Mouse (Mus musculus) midbrain, embryonic 12.5 days (tissue): ENCODE data around the gene Pim3. TPM values are rescaled to one million over a fixed set of nuclear protein-coding genes. Genes with fewer than 3 reads are reported as not detected.

Source experiments
- ATAC-seq: fragments of 200-750 bp; cut with Nextera tagmentation; 2 replicates; pipeline ENCODE4 v1.8.0; 2017; ENCODE audit warnings: low read depth, moderate TSS enrichment, moderate library complexity; ENCODE audit not compliant: low FRiP score
- H3K27ac ChIP-seq: fragments of 300-500 bp; sonication (generic); replicated peaks from 2 replicates; pipeline ENCODE4 v1.5.1; 2016; ENCODE audit warnings: mild to moderate bottlenecking
- H3K27me3 ChIP-seq: fragments of 300-500 bp; sonication (generic); 2 replicates; pipeline ENCODE4 v1.6.1; 2016; ENCODE audit warnings: mild to moderate bottlenecking
- H3K36me3 ChIP-seq: fragments of 300-500 bp; sonication (generic); 2 replicates; pipeline ENCODE4 v1.6.1; 2016
- H3K4me1 ChIP-seq: fragments of 300-500 bp; sonication (generic); 2 replicates; pipeline ENCODE4 v1.6.1; 2016
- H3K4me2 ChIP-seq: fragments of 300-500 bp; sonication (generic); replicated peaks from 2 replicates; pipeline ENCODE4 v1.6.1; 2016; ENCODE audit warnings: mild to moderate bottlenecking, moderate library complexity
- H3K4me3 ChIP-seq: fragments of 300-500 bp; sonication (generic); 2 replicates; pipeline ENCODE4 v1.5.1; 2016; ENCODE audit warnings: mild to moderate bottlenecking
- H3K9ac ChIP-seq: fragments of 300-500 bp; sonication (generic); replicated peaks from 2 replicates; pipeline ENCODE4 v1.6.1; 2016; ENCODE audit warnings: mild to moderate bottlenecking, moderate library complexity
- H3K9me3 ChIP-seq: fragments of 300-500 bp; sonication (generic); 2 replicates; pipeline ENCODE4 v1.6.1; 2016; ENCODE audit warnings: mild to moderate bottlenecking
- WGBS: fragments of 180-500 bp; shearing (Covaris S2); methylation state at CpG from one replicate; pipeline ENCODE4 v1.1.7; 2016; 5-methylcytosine and 5-hydroxymethylcytosine counted together
- polyA plus RNA-seq: library from polyadenylated mRNA; unstranded; fragments of >200 nt; fragmentation: Nextera tagmentation; extraction: Ambion mirVana; gene quantifications from 2 replicates; pipeline ENCODE4 v1.2.1, GENCODE M21; 2016

The Pim3 gene
- polyA plus RNA-seq, 1 experiment from 2014 or later: 49.3 TPM

DNA sequence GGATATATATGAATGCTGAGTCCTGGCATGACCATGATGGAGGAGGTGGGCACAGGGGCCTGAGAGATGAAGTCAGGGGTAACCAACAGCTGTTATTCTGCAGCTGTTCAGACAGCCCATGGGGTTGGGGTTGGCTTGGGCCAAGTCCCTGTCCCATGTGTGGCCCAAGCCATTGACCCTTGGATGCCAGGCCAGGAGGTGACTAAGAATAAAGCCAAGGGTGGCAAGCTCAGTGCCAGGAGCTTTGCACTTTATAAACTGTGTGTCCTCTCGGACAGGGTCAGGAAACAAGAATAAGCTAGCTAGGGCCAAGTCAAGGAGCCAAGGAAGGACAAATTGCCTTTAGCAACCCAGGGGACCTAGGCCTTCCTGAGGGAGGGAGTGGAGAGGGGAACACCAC is 30.3 kb downstream of the Pim3 start:
- Histone ChIP-seq H3K36me3 (no peaks in the 10 kb centered on the region), H3K9ac (no peak overlapping the region), H3K9me3 (no peaks in the 10 kb centered on the region), H3K27ac (no peak overlapping the region), H3K4me2 (no peak overlapping the region), H3K4me1 (peaks cover 14% of the 10 kb centered on the region), H3K4me3 (no peak overlapping the region), H3K27me3 (peaks cover 46% of the 10 kb centered on the region)
- 96% methylated on average over 1 of the region's 1 CpGs for WGBS
- ATAC-seq: no peak

DNA sequence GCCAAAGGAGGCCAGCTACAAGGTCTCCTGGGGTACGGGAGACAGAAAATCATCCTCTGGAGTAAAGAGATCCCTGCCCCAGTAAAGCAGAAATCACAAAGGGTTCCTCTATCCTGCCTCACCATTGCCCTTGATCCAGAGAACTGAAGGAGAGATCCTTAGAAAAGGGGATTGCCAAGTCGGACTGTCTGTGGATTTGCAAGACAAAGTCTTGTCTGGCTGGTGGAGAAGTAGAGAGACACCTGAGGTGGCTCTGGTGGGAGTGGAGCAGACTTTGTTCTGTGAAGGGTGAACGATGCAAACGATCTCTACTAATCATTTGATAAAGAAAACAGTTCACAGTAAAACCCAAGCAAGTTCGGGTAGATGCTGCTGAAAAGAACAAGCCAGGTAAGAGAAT is 30.9 kb downstream of the Pim3 start:
- Histone ChIP-seq H3K4me2 (no peak overlapping the region), H3K9me3 (no peaks in the 10 kb centered on the region), H3K4me1 (peaks cover 14% of the 10 kb centered on the region), H3K36me3 (no peaks in the 10 kb centered on the region), H3K27me3 (peaks cover 46% of the 10 kb centered on the region), H3K27ac (no peak overlapping the region), H3K9ac (no peak overlapping the region), H3K4me3 (no peak overlapping the region)
- WGBS: 84% methylated on average over 5 of the region's 5 CpGs
- ATAC-seq: no peak

DNA sequence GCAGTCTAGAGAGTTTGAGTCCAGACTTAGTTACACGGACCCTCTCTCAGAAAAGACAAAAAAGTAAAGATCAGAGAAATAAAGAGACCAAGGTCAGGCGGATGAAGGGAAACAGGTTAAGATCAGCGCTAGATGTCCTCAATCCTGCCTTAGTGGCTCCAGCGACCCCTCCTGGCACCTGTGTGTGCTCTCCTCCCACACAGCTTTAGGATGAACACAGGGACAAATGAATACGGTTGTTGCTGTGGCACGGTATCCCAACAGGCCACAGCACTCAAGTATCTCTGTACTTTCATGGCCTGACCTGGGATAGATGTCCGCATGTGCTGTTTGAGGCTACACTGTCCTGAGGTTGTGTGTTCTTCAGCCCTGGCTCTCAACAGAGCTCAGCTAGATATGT is 33.1 kb downstream of the Pim3 start:
- no peak overlapping the region for H3K4me3 ChIP-seq
- WGBS: 62% methylated on average over 7 of the region's 7 CpGs
- peaks cover 30% of the 10 kb centered on the region for H3K27me3 ChIP-seq
- H3K27ac ChIP-seq: no peak overlapping the region
- no peaks in the 10 kb centered on the region for H3K36me3 ChIP-seq
- H3K4me2 ChIP-seq: no peak overlapping the region
- no peak overlapping the region for H3K9ac ChIP-seq
- ATAC-seq: no peak
- peaks cover 11% of the 10 kb centered on the region for H3K4me1 ChIP-seq
- H3K9me3 ChIP-seq: no peaks in the 10 kb centered on the region

DNA sequence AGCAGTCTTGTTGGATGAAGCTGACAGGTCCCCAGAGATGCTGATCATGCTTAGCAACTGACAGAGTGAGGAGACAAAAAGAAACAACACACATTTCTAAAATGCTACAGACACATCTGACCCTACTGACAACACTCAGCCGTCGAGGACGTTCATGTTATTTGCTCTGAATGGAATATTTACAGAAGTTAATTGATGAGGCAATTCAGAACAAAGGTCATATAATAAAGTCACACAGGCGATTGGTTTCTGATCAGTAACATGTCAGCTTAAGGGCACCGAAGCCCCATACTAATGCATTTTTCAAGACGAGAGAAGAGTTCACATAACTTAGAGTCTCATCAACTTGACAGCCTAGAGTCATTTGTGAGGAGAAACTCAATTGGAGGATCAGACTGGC is 33.9 kb downstream of the Pim3 start:
- Histone ChIP-seq H3K4me1 (peaks cover 4% of the 10 kb centered on the region), H3K27me3 (peaks cover 22% of the 10 kb centered on the region), H3K4me2 (no peak overlapping the region), H3K4me3 (no peak overlapping the region), H3K27ac (no peak overlapping the region), H3K36me3 (no peaks in the 10 kb centered on the region), H3K9me3 (no peaks in the 10 kb centered on the region), H3K9ac (no peak overlapping the region)
- no peak for ATAC-seq
- 85% methylated on average over 6 of the region's 6 CpGs for WGBS

DNA sequence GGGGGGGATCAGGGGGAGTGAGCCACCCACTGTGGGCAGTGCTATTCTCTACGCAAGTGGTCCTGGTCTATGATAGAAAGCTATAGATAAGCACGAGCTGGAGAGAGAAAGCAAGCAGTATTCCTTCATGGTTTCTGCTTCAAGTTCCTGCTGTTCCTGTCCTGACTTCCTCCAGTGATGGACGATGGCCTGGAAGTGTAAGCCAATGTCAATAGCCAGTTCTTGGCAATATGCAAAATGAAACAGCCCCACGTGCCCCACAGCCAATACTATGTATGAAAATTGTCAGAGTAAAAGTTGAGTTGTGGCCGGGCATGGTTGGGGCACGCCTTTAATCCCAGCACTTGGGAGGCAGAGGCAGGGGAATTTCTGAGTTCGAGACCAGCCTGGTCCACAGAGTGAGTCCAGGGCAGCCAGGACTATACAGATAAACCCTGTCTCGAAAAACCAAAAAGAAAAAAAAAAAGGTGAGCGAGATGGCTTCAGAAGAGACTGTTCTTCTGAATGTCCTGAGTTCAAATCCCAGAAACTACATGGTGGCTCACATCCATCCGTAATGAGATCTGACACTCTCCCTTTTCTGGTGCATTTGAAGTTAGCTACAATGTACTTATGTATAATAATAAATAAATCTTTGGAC is 34.5 kb downstream of the Pim3 start:
- ATAC-seq: no peak
- no peaks in the 10 kb centered on the region for H3K36me3 ChIP-seq
- no peaks in the 10 kb centered on the region for H3K9me3 ChIP-seq
- no peaks in the 10 kb centered on the region for H3K4me1 ChIP-seq
- no peak overlapping the region for H3K9ac ChIP-seq
- WGBS: 90% methylated on average over 10 of the region's 10 CpGs
- no peak overlapping the region for H3K4me2 ChIP-seq
- H3K27ac ChIP-seq: no peak overlapping the region
- H3K27me3 ChIP-seq: peaks cover 16% of the 10 kb centered on the region
- H3K4me3 ChIP-seq: no peak overlapping the region

DNA sequence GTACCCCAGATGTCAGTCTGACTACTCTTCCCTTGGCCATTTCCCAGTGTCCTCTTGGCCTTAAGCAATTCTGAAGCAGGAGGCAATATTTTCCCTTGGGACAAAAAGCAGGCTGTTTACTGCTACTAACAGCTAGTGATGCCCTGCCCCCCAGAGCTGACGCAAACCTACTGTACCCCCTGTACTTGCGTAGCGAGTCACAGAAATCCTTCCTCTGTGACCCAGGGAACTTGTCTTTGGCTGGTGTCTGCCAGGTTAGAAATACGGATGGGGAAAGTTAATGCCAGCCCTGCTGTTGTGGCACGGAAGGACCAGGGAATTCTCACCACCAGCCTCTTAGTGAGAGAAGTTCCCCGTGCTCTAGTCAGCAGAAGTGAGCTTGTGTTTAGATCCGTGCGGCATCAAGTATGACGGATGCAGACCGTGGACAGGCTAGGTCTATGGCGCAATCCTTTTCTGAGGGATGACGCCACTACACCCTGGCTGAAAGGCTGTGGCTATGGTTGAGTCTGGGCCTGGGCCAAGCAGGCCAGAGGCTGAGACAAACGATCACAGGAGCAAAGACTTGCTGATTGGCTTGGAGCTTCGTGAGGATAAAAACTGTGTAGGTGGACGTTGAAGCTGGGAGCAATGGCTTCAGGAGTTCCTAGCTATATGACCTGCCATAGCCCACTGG is 40.4 kb downstream of the Pim3 start:
- H3K36me3 ChIP-seq: no peaks in the 10 kb centered on the region
- no peaks in the 10 kb centered on the region for H3K4me1 ChIP-seq
- no peaks in the 10 kb centered on the region for H3K9me3 ChIP-seq
- H3K9ac ChIP-seq: no peak overlapping the region
- 92% methylated on average over 15 of the region's 15 CpGs for WGBS
- no peak overlapping the region for H3K4me2 ChIP-seq
- H3K27me3 ChIP-seq: no peaks in the 10 kb centered on the region; the same call in 1 of the 2 replicates
- no peak overlapping the region for H3K4me3 ChIP-seq
- H3K27ac ChIP-seq: no peak overlapping the region
- ATAC-seq: no peak

DNA sequence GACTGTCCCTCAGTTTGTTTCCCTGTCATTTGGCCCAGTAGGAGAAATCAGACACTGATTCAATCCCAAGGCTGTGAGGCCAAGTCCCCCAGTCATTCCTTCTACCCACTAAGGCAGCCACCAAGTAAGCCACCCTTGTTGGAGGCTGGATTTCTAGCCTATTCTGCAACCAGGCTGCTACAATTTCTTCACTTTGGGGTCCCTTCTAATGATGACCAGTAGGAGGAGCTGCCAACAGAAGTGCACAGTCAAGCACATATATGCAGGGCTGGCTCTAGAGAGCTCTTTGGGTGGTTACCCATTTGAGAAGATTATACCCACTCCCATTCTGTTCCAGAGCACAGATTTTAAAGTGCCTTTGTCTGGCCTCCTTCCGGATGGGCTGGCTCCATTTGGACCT is 41.1 kb downstream of the Pim3 start:
- Histone ChIP-seq H3K9me3 (no peaks in the 10 kb centered on the region), H3K4me1 (no peaks in the 10 kb centered on the region), H3K4me3 (no peak overlapping the region), H3K9ac (no peak overlapping the region), H3K27me3 (no peaks in the 10 kb centered on the region; the same call in 1 of the 2 replicates), H3K36me3 (no peaks in the 10 kb centered on the region), H3K4me2 (no peak overlapping the region), H3K27ac (no peak overlapping the region)
- no peak for ATAC-seq
- WGBS: 62% methylated on average over 1 of the region's 1 CpGs

DNA sequence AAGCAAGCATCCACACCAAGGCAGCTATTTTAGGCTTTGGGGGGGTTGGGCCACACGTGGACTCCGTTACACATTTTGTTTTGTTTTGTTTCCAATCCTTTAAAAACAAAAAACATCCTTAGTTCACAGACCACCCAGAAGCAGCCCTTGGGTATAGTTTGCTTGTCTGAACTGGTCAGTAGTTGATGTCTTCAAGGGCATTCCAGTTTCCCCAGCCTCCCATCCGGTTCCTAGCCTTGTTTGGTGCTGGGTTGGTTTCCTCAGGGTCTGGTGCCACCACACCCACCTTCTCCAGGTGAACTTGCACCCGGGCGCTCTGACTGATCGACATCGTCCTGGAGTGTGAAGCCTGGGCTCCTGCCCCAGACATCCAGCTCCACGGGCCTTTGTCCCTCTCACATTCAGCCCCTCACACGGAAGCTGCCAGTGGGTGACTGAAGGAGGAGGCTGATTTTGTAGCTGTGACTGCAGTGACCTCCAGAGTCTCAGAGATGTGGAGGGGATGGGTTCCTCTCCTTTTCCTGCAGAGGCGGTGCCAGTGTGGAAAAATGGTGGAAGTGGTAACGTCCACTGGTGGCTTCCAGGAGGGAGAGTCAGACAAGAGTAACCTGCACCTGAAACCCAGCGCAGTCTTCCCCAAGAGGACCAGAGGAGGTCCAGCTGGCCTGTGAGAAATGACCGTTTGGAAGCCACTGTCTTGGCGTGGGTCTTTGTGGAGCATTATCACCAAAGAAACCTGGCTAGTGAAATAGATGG is 42.2 kb downstream of the Pim3 start:
- Histone ChIP-seq H3K27me3 (no peaks in the 10 kb centered on the region; the same call in 1 of the 2 replicates), H3K4me3 (no peak overlapping the region), H3K27ac (no peak overlapping the region), H3K9me3 (no peaks in the 10 kb centered on the region), H3K4me1 (no peaks in the 10 kb centered on the region), H3K36me3 (no peaks in the 10 kb centered on the region), H3K4me2 (no peak overlapping the region), H3K9ac (no peak overlapping the region)
- ATAC-seq: no peak
- 84% methylated on average over 14 of the region's 14 CpGs for WGBS

DNA sequence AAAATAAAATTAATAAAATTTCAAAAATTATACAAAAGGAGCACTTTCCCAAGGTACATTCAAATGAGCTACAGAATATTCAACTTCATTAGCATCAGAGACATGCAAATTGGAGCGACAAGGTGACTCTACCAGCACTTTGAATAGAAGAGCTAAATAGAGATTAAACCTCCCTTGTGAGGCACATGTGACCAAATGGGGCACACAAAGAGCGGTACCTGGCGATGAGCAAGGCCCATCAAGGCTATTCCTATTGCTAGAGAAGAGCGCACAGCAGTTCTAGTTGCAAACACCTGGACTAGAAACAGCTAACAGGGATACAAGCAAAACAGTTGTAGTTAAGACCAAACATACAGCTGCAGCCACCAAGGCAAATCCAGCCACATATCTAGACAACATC is 44.4 kb downstream of the Pim3 start:
- ATAC-seq: no peak
- no peak overlapping the region for H3K27ac ChIP-seq
- 71% methylated on average over 4 of the region's 4 CpGs for WGBS

DNA sequence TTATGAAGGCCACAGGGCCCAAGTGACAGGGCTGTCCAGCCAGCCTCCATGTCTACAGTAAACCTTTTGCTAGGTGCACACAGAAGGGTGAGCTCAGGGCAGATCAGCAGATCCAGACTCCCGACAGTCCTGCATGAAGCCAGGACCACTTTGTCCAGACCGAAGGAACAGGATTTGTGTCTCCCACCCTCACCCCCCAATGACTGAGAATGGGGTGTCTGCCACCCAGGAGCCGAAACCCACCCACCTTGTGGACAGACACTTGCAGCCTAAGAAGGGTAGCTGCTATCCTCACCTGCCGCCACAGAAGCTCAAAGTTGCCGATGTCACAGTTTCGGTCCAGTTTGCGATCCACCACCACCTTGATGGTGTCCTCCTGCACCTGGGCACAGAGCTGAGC is 53.1 kb downstream of the Pim3 start:
- no peak overlapping the region for H3K27ac ChIP-seq
- no peaks in the 10 kb centered on the region for H3K4me1 ChIP-seq
- no peak for ATAC-seq
- H3K4me2 ChIP-seq: no peak overlapping the region
- H3K9me3 ChIP-seq: no peaks in the 10 kb centered on the region
- WGBS: 91% methylated on average over 7 of the region's 7 CpGs
- no peaks in the 10 kb centered on the region for H3K27me3 ChIP-seq
- no peak overlapping the region for H3K4me3 ChIP-seq
- no peak overlapping the region for H3K9ac ChIP-seq
- no peaks in the 10 kb centered on the region for H3K36me3 ChIP-seq

More for the DNA sequence above, 44.4 kb downstream of the Pim3 start:
- Histone ChIP-seq H3K27me3 (no peaks in the 10 kb centered on the region; the same call in 1 of the 2 replicates), H3K9me3 (no peaks in the 10 kb centered on the region), H3K4me3 (no peak overlapping the region), H3K4me1 (no peaks in the 10 kb centered on the region), H3K36me3 (no peaks in the 10 kb centered on the region), H3K4me2 (no peak overlapping the region), H3K9ac (no peak overlapping the region)
